Comparison of ENCODE assay signal across 9 mouse cellular contexts in the genomic region with DNA sequence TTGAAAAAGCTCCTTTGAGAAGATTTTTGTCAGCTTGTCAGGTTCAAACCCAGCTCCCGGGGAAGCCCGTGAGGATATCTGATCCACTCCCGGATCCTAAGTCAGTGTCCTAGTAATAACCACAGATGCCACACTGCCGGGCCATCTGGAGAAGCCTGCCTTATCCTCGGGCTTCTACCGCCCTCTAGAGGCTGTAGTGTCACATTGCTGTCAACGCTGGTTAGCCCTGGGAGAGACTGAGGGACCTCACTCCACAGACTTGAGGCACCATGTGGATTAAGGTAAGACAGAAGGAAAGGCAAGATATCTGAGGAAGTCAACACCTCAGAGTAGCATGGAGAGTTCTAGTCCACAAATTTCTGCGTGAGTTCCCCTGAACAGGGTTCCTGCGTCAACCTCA.
DNase-seq lines count a peak whose midpoint lies in the region; ATAC-seq and TF ChIP-seq lines count a peak whose summit lies in the region.
"Had no signal": no experiment of that assay in that cellular context is flagged by ENCODE, and none has a peak within 500 bp of the region (broad histone marks: within the 10 kb centered on the region; RNA-seq: fewer than 3 reads in every experiment).

No protein-coding gene starts in this region.

- DNase-seq in CH12.LX (ENCODE audit: extremely low read depth): peak; percentile 81
- peak; percentile 13 for DNase-seq in c-Kit-negative CD71-positive TER-119-positive erythroid progenitor cells, embryonic 14.5 days (ENCODE audit: low read depth, low spot score)
- DNase-seq in kidney, postnatal 14 days: peak; percentile 84
- peak; percentile 22 to 42 (median 32) for DNase-seq in liver, embryonic 14.5 days (ENCODE audit: low read depth in 3 of 3, low spot score in 3 of 3)
- DNase-seq in testis, postnatal 10 days (ENCODE audit: low spot score): peak; percentile 79

- no peak for TF ChIP-seq POLR2A in CH12.LX (IDR thresholded peaks at IDR 0.05; ENCODE audit: low read depth, low read length)

- H3K9me3 ChIP-seq in CH12.LX (replicated peaks; ENCODE audit: low read length): no peaks in the 10 kb centered on the region
- H3K9me3 ChIP-seq in forebrain, embryonic 12.5 days: no peaks in the 10 kb centered on the region
- no peaks in the 10 kb centered on the region for H3K9me3 ChIP-seq in heart, embryonic 16.5 days (replicated peaks; ENCODE audit: control insufficient read depth, low read length)
- H3K9me3 ChIP-seq in liver, embryonic 14.5 days (ENCODE audit: control insufficient read depth, low read length): no peaks in the 10 kb centered on the region
- H3K9me3 ChIP-seq in neural tube, embryonic 14.5 days (ENCODE audit: control insufficient read depth, low read length): no peaks in the 10 kb centered on the region
- H3K9me3 ChIP-seq: heart, embryonic 15.5 days had no signal

- in situ Hi-C loops in CH12.LX (cut with MboI; ENCODE audit: low pct_ligation_motif_present, low pct_unique_long_range_greater_than_20kb, low sequenced_read_pairs): loop anchor here (5.0 to 25.0 kb wide), 4 partner anchors 75 to 575 kb away; no protein-coding TSS in a partner anchor

- H3K4me3 ChIP-seq in CH12.LX (replicated peaks in 1 of 3; ENCODE audit: low read depth in 2 of 3, low read length in 2 of 3, poor library complexity in 1 of 3): no peak overlapping the region
- no peak overlapping the region for H3K4me3 ChIP-seq in forebrain, embryonic 12.5 days (replicated peaks)
- no peak overlapping the region for H3K4me3 ChIP-seq in heart, embryonic 16.5 days (ENCODE audit: low read length)
- no peak overlapping the region for H3K4me3 ChIP-seq in liver, embryonic 14.5 days (ENCODE audit: insufficient read depth in 1 of 2, low read depth in 2 of 2, low read length in 2 of 2)
- H3K4me3 ChIP-seq in neural tube, embryonic 14.5 days (ENCODE audit: low read depth, low read length): no peak overlapping the region
- H3K4me3 ChIP-seq: heart, embryonic 15.5 days had no signal

- TF ChIP-seq CTCF in CH12.LX (conservative IDR thresholded peaks at IDR 0.05 in 1 of 2, IDR thresholded peaks at IDR 0.05 in 1 of 2; ENCODE audit: low read depth in 2 of 2, low read length in 2 of 2): peak; percentile 78 to 96
- peak; percentile 87 for TF ChIP-seq CTCF in liver, embryonic 14.5 days (IDR thresholded peaks at IDR 0.05; ENCODE audit: low read depth)

- no peak for TF ChIP-seq EP300 in CH12.LX (IDR thresholded peaks at IDR 0.05; ENCODE audit: low read length)
- no peak for TF ChIP-seq EP300 in liver, embryonic 14.5 days (IDR thresholded peaks at IDR 0.05; ENCODE audit: low read depth)

- H3K27me3 ChIP-seq in CH12.LX (replicated peaks): no peaks in the 10 kb centered on the region
- H3K27me3 ChIP-seq in forebrain, embryonic 12.5 days: no peaks in the 10 kb centered on the region
- no peaks in the 10 kb centered on the region for H3K27me3 ChIP-seq in heart, embryonic 16.5 days (ENCODE audit: control insufficient read depth, insufficient read depth, low read length)
- H3K27me3 ChIP-seq in liver, embryonic 14.5 days (ENCODE audit: control insufficient read depth, insufficient read depth, low read length): no peaks in the 10 kb centered on the region
- H3K27me3 ChIP-seq in neural tube, embryonic 14.5 days (ENCODE audit: control insufficient read depth, insufficient read depth, low read length): no peaks in the 10 kb centered on the region
- H3K27me3 ChIP-seq: heart, embryonic 15.5 days had no signal

- H3K4me1 ChIP-seq in CH12.LX (ENCODE audit: control insufficient read depth in 1 of 2, insufficient read depth in 2 of 2): 0 out of 4 replicates have a peak, but pooled peaks cover 0 to 3% of the 10 kb centered on the region in 2 experiments
- H3K4me1 ChIP-seq in forebrain, embryonic 12.5 days: peaks cover 10% of the 10 kb centered on the region
- peaks cover 3% of the 10 kb centered on the region; the same call in 1 of the 2 replicates for H3K4me1 ChIP-seq in heart, embryonic 16.5 days (ENCODE audit: control insufficient read depth, insufficient read depth, low read length)
- H3K4me1 ChIP-seq in liver, embryonic 14.5 days (replicated peaks; ENCODE audit: control insufficient read depth in 2 of 2, insufficient read depth in 2 of 2, low read length in 1 of 2): no peaks in the 10 kb centered on the region
- H3K4me1 ChIP-seq in neural tube, embryonic 14.5 days (ENCODE audit: control insufficient read depth, insufficient read depth, low read length): peaks cover 3% of the 10 kb centered on the region; the same call in 1 of the 2 replicates

- no peak overlapping the region for H3K27ac ChIP-seq in CH12.LX (ENCODE audit: insufficient read depth, low read depth)
- no peak overlapping the region for H3K27ac ChIP-seq in forebrain, embryonic 12.5 days
- no peak overlapping the region for H3K27ac ChIP-seq in heart, embryonic 16.5 days (ENCODE audit: low read length)
- H3K27ac ChIP-seq in liver, embryonic 14.5 days: no peak overlapping the region
- H3K27ac ChIP-seq in neural tube, embryonic 14.5 days (ENCODE audit: low read depth, low read length): no peak overlapping the region
- H3K27ac ChIP-seq: heart, embryonic 15.5 days had no signal

- dilution Hi-C loops in CH12.LX (cut with MboI; ENCODE audit: extremely low pct_ligation_motif_present, extremely low pct_unique_long_range_greater_than_20kb, low sequenced_read_pairs): no loop called here

- TF ChIP-seq RAD21 in CH12.LX (IDR thresholded peaks at IDR 0.05; ENCODE audit: low read depth, low read length): no peak; the same call in none of the 2 replicates

- WGBS in forebrain, embryonic 12.5 days: 14% methylated on average over 9 of the region's 9 CpGs
- WGBS in heart, embryonic 16.5 days: 13% methylated on average over 9 of the region's 9 CpGs
- WGBS in liver, embryonic 14.5 days (ENCODE audit: insufficient replicate concordance): 9% methylated on average over 9 of the region's 9 CpGs
- WGBS in neural tube, embryonic 14.5 days: 13% methylated on average over 9 of the region's 9 CpGs

- peak; percentile 79 for ATAC-seq in forebrain, embryonic 12.5 days (ENCODE audit: low FRiP score)
- ATAC-seq in heart, embryonic 16.5 days (replicated peaks; ENCODE audit: extremely low read depth, insufficient read depth, low FRiP score): peak; percentile 79
- peak; percentile 45; the same call in 1 of the 2 replicates for ATAC-seq in liver, embryonic 14.5 days (ENCODE audit: insufficient read depth)
- ATAC-seq in neural tube, embryonic 14.5 days (ENCODE audit: low read depth): peak; percentile 91

- no peaks in the 10 kb centered on the region for H3K36me3 ChIP-seq in CH12.LX (replicated peaks in 1 of 2; ENCODE audit: control insufficient read depth in 1 of 2, insufficient read depth in 1 of 2, low read length in 1 of 2)
- H3K36me3 ChIP-seq in forebrain, embryonic 12.5 days (replicated peaks): no peaks in the 10 kb centered on the region
- H3K36me3 ChIP-seq in heart, embryonic 16.5 days (ENCODE audit: control insufficient read depth, insufficient read depth): no peaks in the 10 kb centered on the region
- H3K36me3 ChIP-seq in liver, embryonic 14.5 days (replicated peaks; ENCODE audit: control insufficient read depth, insufficient read depth, low read depth): no peaks in the 10 kb centered on the region
- no peaks in the 10 kb centered on the region for H3K36me3 ChIP-seq in neural tube, embryonic 14.5 days (ENCODE audit: control insufficient read depth, insufficient read depth, low read length)
- H3K36me3 ChIP-seq: heart, embryonic 15.5 days had no signal

- no peak overlapping the region for H3K9ac ChIP-seq in CH12.LX (ENCODE audit: insufficient read depth, low read depth)
- H3K9ac ChIP-seq in forebrain, embryonic 12.5 days: no peak overlapping the region
- H3K9ac ChIP-seq in heart, embryonic 16.5 days (ENCODE audit: low read length): no peak overlapping the region
- no peak overlapping the region for H3K9ac ChIP-seq in liver, embryonic 14.5 days (replicated peaks)
- H3K9ac ChIP-seq in neural tube, embryonic 14.5 days (replicated peaks; ENCODE audit: low read depth, low read length): no peak overlapping the region
- H3K9ac ChIP-seq: heart, embryonic 15.5 days had no signal

- H3K79me2 ChIP-seq in CH12.LX (replicated peaks; ENCODE audit: control insufficient read depth, extremely low read depth, insufficient read depth, poor library complexity, severe bottlenecking): no peaks in the 10 kb centered on the region

- H3K4me2 ChIP-seq in CH12.LX (ENCODE audit: insufficient read depth, low read depth, poor library complexity, severe bottlenecking): no peak overlapping the region
- no peak overlapping the region for H3K4me2 ChIP-seq in forebrain, embryonic 12.5 days
- peak overlapping the region; percentile 22; the same call in 1 of the 2 replicates for H3K4me2 ChIP-seq in heart, embryonic 16.5 days (ENCODE audit: low read depth, low read length)
- H3K4me2 ChIP-seq in liver, embryonic 14.5 days (ENCODE audit: low read depth): no peak overlapping the region
- no peak overlapping the region for H3K4me2 ChIP-seq in neural tube, embryonic 14.5 days (ENCODE audit: low read depth, low read length)
- H3K4me2 ChIP-seq: heart, embryonic 15.5 days had no signal

TF ChIP-seq in CH12.LX, 34 proteins besides CTCF, POLR2A, EP300 and RAD21 (continues in another document):
- TF ChIP-seq TCF12 (IDR thresholded peaks at IDR 0.05; ENCODE audit: low read depth, low read length) (0 out of 2 replicates have a peak, but pooled peaks have one; percentile 32), MAFK (IDR thresholded peaks at IDR 0.05; ENCODE audit: insufficient replicate concordance, low read length) (no peak), SIN3A (IDR thresholded peaks at IDR 0.05; ENCODE audit: low read length) (0 out of 2 replicates have a peak, but pooled peaks have one; percentile 18), POLR2AphosphoS2 (IDR thresholded peaks at IDR 0.05; ENCODE audit: low read depth, low read length) (no peak), SMC3 (IDR thresholded peaks at IDR 0.05; ENCODE audit: low read depth, low read length) (peak; percentile 95), CHD2 (IDR thresholded peaks at IDR 0.05; ENCODE audit: low read length) (no peak), MEF2A (IDR thresholded peaks at IDR 0.05; ENCODE audit: borderline replicate concordance, low read depth, low read length) (no peak), PAX5 (IDR thresholded peaks at IDR 0.05; ENCODE audit: low read length) (no peak), ZMIZ1 (IDR thresholded peaks at IDR 0.05; ENCODE audit: low read depth, low read length) (no peak), RCOR1 (conservative IDR thresholded peaks at IDR 0.05; ENCODE audit: low read depth, low read length) (no peak), NRF1 (IDR thresholded peaks at IDR 0.05; ENCODE audit: low read depth, low read length) (0 out of 2 replicates have a peak, but pooled peaks have one; percentile 18), BHLHE40 (IDR thresholded peaks at IDR 0.05; ENCODE audit: low read depth, low read length) (no peak), ZNF384 (IDR thresholded peaks at IDR 0.05; ENCODE audit: low read depth, low read length) (0 out of 2 replicates have a peak, but pooled peaks have one; percentile 3), ETS1 (conservative IDR thresholded peaks at IDR 0.05; ENCODE audit: low read depth, low read length) (no peak), HCFC1 (IDR thresholded peaks at IDR 0.05; ENCODE audit: low read depth, low read length) (no peak), MAX (IDR thresholded peaks at IDR 0.05; ENCODE audit: low read length) (no peak)

Comparison
In these comparisons a context has a peak if more than half of its experiments do, and no peak if none do; other contexts are left out.
1. DNase-seq: peak in every context shown above with its lines; median percentile 84 in kidney, postnatal 14 days; 81 in CH12.LX; 79 in testis, postnatal 10 days; 32 in liver, embryonic 14.5 days; 13 in c-Kit-negative CD71-positive TER-119-positive erythroid progenitor cells, embryonic 14.5 days.